Mouse (Mus musculus) midbrain, postnatal 0 days (tissue): ENCODE data around the gene Rps3a1. TPM values are rescaled to one million over a fixed set of nuclear protein-coding genes. Genes with fewer than 3 reads are reported as not detected.

ENCODE experiments used
- ATAC-seq: fragments of 200-750 bp; cut with Nextera tagmentation; 2 replicates; pipeline ENCODE4 v1.8.0; 2017; ENCODE audit warnings: moderate number of reproducible peaks, mild to moderate bottlenecking, moderate TSS enrichment, moderate library complexity; ENCODE audit not compliant: low FRiP score
- DNase-seq: peaks from one replicate; pipeline ENCODE4 v3.0.0-alpha.2; 2015; ENCODE audit warnings: low spot score
- H3K27ac ChIP-seq: fragments of 300-500 bp; sonication (generic); 2 replicates; pipeline ENCODE4 v1.5.1; 2014; ENCODE audit warnings: low read depth, mild to moderate bottlenecking, low read length, mixed read lengths
- H3K27me3 ChIP-seq: fragments of 300-500 bp; sonication (generic); 2 replicates; pipeline ENCODE4 v1.6.1; 2014; ENCODE audit warnings: low read length, control low read depth, mixed read lengths; ENCODE audit not compliant: insufficient read depth
- H3K36me3 ChIP-seq: fragments of 300-500 bp; sonication (generic); 2 replicates; pipeline ENCODE4 v1.6.1; 2014; ENCODE audit warnings: low read length, control low read depth, mixed read lengths; ENCODE audit not compliant: insufficient read depth
- H3K4me1 ChIP-seq: fragments of 300-500 bp; sonication (generic); 2 replicates; pipeline ENCODE4 v1.6.1; 2014; ENCODE audit warnings: mild to moderate bottlenecking, control low read depth, antibody characterized with exemption, low read length, mixed read lengths; ENCODE audit not compliant: insufficient read depth
- H3K4me2 ChIP-seq: fragments of 300-500 bp; sonication (generic); 2 replicates; pipeline ENCODE4 v1.6.1; 2014; ENCODE audit warnings: low read depth, mild to moderate bottlenecking, low read length, mixed read lengths; ENCODE audit not compliant: poor library complexity, severe bottlenecking
- H3K4me3 ChIP-seq: fragments of 300-500 bp; sonication (generic); 2 replicates; pipeline ENCODE4 v1.5.1; 2014; ENCODE audit warnings: low read depth, mild to moderate bottlenecking, low read length, moderate library complexity
- H3K9ac ChIP-seq: fragments of 300-500 bp; sonication (generic); replicated peaks from 2 replicates; pipeline ENCODE4 v1.6.1; 2014; ENCODE audit warnings: mild to moderate bottlenecking, low read length, moderate library complexity, mixed read lengths; ENCODE audit not compliant: poor library complexity, severe bottlenecking
- H3K9me3 ChIP-seq: fragments of 300-500 bp; sonication (generic); 2 replicates; pipeline ENCODE4 v1.6.1; 2016; ENCODE audit warnings: low read length, control low read depth
- CTCF ChIP-seq: IDR thresholded peaks from 2 replicates; pipeline ENCODE4 v1.5.1; 2016; ENCODE audit warnings: antibody characterized with exemption, mild to moderate bottlenecking
- WGBS: fragments of 180-500 bp; shearing (Covaris S2); extraction: QIAGEN DNeasy Blood & Tissue Kit; methylation state at CpG from one replicate; pipeline ENCODE4 v1.1.7; 2014; 5-methylcytosine and 5-hydroxymethylcytosine counted together
- polyA plus RNA-seq: library from polyadenylated mRNA; unstranded; fragments of >200 nt; fragmentation: Nextera tagmentation; extraction: Ambion mirVana; gene quantifications from 2 replicates; pipeline ENCODE4 v1.2.1, GENCODE M21; 2015
- total RNA-seq: library from RNA; depleted of rRNA; stranded (reverse); fragments of >200 nt; gene quantifications from 2 replicates; pipeline ENCODE4 v1.2.3, GENCODE M21; 2014

The Rps3a1 gene
- total and polyA plus RNA-seq, 2 experiments from 2014 or later = 418 to 566 TPM

DNA sequence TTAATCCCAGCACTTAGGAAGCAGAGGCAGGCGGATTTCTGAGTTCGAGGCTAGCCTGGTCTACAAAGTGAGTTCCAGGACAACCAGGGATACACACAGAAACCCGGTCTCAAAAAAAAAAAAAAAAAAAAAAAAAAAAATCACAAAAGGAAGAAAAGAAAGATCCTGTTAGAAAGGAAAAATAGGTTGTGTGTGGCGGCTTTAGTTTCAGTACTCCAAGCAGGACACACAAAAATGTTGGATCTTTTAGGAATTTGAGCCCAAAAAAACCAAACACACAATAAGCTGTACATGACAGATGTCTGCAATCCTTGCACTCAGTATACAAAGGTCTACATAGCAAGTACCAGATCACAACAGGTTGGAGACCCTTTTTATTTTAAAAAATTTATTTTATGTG lies 2.8 kb downstream of the Rps3a1 start:
- WGBS = 94% methylated on average over 4 of the region's 4 CpGs
- TF ChIP-seq CTCF = no peak
- H3K27ac ChIP-seq = no peak overlapping the region
- peaks cover 3% of the 10 kb centered on the region for H3K4me1 ChIP-seq
- H3K36me3 ChIP-seq = peaks cover 24% of the 10 kb centered on the region
- H3K9me3 ChIP-seq = no peaks in the 10 kb centered on the region
- H3K4me2 ChIP-seq = no peak overlapping the region
- no peak for ATAC-seq
- H3K27me3 ChIP-seq = no peaks in the 10 kb centered on the region
- no peak for DNase-seq
- H3K4me3 ChIP-seq = no peak overlapping the region
- no peak overlapping the region for H3K9ac ChIP-seq

DNA sequence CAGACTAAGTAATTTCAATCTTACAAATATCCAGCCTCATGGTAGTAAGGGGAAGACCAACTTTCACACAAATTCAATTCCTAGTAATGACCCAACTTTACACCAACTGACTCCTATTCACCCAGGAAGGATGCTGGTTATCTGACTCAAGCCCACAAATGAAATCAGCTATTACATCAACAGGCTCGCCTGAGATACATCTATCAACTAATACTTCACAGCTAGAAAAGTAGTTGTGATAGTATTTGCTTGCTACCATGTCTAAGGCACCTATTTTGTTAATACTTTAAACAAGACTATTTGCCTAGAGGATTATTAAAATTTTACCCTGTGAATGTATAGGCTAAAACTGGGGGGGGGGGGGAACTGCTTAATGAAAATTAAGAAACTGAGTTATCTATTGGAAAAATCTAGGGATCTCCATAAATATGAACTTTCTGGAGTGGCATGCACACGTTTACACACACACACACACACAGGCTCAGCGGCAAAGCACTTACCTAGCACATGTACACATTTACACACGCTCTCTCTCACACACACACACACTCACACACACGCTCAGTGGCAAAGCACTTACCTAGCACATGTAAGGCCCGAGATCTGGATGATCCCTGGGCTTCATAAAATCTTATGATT lies 5.4 kb downstream of the Rps3a1 start:
- Histone ChIP-seq H3K9me3 (no peaks in the 10 kb centered on the region), H3K4me3 (no peak overlapping the region), H3K36me3 (peaks cover 24% of the 10 kb centered on the region), H3K9ac (no peak overlapping the region), H3K27ac (no peak overlapping the region), H3K4me1 (no peaks in the 10 kb centered on the region; the same call in 1 of the 2 replicates), H3K27me3 (no peaks in the 10 kb centered on the region), H3K4me2 (no peak overlapping the region)
- WGBS = 94% methylated on average over 6 of the region's 6 CpGs
- no peak for ATAC-seq
- no peak for DNase-seq
- TF ChIP-seq CTCF = no peak

DNA sequence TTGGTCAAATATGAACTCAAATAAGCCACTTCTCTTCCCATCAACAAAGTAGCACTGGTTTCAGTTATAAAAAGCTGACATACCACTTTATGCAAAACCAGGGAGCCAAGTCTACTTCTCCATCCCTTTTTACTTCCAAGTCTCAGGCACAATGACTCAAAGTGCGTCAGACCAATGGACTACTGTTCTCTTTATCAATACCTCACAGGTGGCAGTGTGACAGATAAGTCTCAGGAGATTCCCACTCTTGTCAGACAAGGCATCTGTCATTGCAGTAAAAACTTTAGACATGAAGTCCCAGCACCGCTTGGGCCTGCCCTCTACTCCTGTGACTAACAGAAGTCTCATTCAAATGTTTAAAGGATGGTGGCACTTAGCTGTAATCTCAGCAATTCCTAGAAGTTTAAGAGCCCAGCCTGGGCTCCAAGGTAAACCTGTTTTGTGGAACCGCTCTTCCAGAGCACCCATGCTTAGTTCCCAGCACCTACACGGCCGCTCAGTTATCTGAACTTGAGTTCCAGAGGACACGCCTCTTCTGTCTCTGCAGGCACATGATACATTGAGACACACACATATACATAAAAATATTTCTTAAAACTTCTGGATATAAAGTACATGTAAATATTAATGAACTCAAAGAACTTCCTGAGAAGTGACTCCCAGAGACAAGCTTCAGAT lies 6.5 kb downstream of the Rps3a1 start:
- no peak overlapping the region for H3K9ac ChIP-seq
- no peak overlapping the region for H3K4me2 ChIP-seq
- DNase-seq (no peak), ATAC-seq (no peak)
- H3K4me3 ChIP-seq = no peak overlapping the region
- TF ChIP-seq CTCF = no peak
- H3K4me1 ChIP-seq = no peaks in the 10 kb centered on the region; the same call in 1 of the 2 replicates
- H3K27ac ChIP-seq = no peak overlapping the region
- H3K36me3 ChIP-seq = peaks cover 24% of the 10 kb centered on the region
- H3K27me3 ChIP-seq = no peaks in the 10 kb centered on the region
- 89% methylated on average over 6 of the region's 6 CpGs for WGBS
- no peaks in the 10 kb centered on the region for H3K9me3 ChIP-seq

DNA sequence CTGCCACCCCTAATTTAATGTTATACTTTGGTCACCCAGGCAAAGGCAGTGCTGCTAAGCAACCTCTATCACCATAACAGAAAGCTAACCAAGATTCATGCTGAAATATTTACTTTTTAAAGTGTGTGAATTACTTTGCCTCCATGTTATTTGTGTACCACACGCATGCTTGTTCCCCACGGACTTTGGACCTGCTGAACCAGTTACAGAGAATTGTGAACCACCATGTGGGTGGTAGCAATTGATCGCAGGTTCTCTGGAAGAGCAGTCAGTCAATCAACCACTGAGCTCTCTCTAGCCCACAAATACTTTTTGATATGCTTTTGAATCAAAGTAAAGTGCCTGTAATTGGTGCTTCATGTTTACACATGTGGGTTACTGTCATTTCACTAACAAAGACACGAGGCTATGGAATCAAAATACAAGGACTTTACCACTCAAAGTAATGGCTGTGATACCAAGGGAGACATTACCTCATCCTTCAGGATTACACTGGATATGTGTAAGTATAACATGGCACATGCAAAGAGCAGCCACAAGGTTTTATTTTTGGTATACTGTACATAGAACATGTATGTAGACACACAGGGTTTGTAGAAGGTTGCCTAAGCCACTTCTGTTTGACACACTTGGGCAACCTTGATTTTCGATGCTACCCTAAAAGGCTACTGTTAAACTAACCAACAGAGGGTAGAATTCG lies 7.4 kb downstream of the Rps3a1 start:
- H3K36me3 ChIP-seq = peaks cover 19% of the 10 kb centered on the region

DNA sequence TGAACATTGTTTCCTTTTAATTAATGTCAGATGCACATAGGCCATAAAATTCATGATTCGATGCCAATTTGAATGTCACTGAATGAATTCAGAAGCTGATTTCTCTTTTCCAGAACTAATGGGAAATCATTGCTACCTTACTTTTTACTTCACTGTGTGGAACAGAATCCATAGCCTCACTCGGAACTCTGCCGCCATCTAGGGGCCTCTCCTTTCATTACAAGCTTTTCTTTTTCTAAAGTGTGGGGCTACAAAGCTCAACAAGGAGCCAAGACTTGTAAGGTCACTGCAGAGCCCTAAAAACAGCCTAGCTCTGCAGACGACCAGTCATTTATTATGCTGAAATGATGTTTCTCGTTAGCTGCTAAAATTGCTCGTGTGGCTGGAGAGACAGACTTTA lies 12.7 kb downstream of the Rps3a1 start:
- peak; percentile 95 for TF ChIP-seq CTCF
- H3K27me3 ChIP-seq = no peaks in the 10 kb centered on the region
- DNase-seq = peak; percentile 78
- no peak for ATAC-seq
- H3K36me3 ChIP-seq = peaks cover 8% of the 10 kb centered on the region
- H3K4me2 ChIP-seq = no peak overlapping the region
- no peaks in the 10 kb centered on the region for H3K9me3 ChIP-seq
- no peak overlapping the region for H3K27ac ChIP-seq
- no peaks in the 10 kb centered on the region for H3K4me1 ChIP-seq
- no peak overlapping the region for H3K9ac ChIP-seq
- H3K4me3 ChIP-seq = no peak overlapping the region
- 8% methylated on average over 6 of the region's 6 CpGs for WGBS

More for the DNA sequence above, 7.4 kb downstream of the Rps3a1 start:
- no peak for TF ChIP-seq CTCF
- H3K4me3 ChIP-seq = no peak overlapping the region
- ATAC-seq (no peak), DNase-seq (no peak)
- no peaks in the 10 kb centered on the region for H3K27me3 ChIP-seq
- no peak overlapping the region for H3K27ac ChIP-seq
- no peaks in the 10 kb centered on the region for H3K4me1 ChIP-seq
- no peak overlapping the region for H3K9ac ChIP-seq
- no peak overlapping the region for H3K4me2 ChIP-seq
- 93% methylated on average over 6 of the region's 6 CpGs for WGBS
- no peaks in the 10 kb centered on the region for H3K9me3 ChIP-seq

DNA sequence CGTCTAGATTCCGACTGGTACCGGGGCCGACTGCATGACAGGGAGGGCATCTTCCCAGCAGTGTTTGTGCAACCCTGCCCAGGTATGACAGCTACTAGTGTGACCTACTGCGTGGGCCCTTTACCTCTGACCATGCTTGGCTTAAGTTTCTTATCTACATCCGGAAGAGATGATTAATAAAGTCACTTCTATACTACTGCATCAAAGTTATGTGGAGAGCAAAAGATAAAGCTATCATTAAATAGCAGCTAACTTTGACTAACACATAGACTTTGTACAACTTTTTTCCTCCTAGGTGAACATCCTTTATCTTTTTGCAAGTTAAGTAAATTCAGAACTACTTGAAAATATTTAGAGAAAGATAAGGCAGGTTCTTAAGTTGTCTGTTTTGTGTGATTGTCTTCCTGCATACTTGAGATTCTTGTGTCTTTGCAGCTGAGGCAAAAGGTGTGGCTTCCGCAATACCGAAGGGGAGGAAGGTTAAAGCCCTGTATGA lies 19.2 kb downstream of the Rps3a1 start:
- H3K27ac ChIP-seq = no peak overlapping the region
- H3K27me3 ChIP-seq = no peaks in the 10 kb centered on the region
- DNase-seq (no peak), ATAC-seq (no peak)
- no peak overlapping the region for H3K4me3 ChIP-seq
- no peak overlapping the region for H3K9ac ChIP-seq
- no peaks in the 10 kb centered on the region for H3K4me1 ChIP-seq
- TF ChIP-seq CTCF = no peak
- H3K4me2 ChIP-seq = no peak overlapping the region
- WGBS = 88% methylated on average over 8 of the region's 8 CpGs
- H3K9me3 ChIP-seq = no peaks in the 10 kb centered on the region
- peaks cover 15% of the 10 kb centered on the region for H3K36me3 ChIP-seq
